Mouse (Mus musculus): ENCODE measurements around the gene Zfp326.

Gene Zfp326

GRCm38 (mm10) chr5:105876068-105876924 lies at the start of gene Zfp326:
Zfp326 (plus strand) TSS chr5:105876565.
- in situ Hi-C loops (cut with MboI; ENCODE audit: unreplicated experiment in 2 of 2): loop anchor here in 1 of 2 experiments (25.0 kb wide), 1 partner anchor 1814 kb away; no protein-coding TSS in a partner anchor

GRCm38 (mm10) chr5:105826916-105827510 lies 49.4 kb upstream of the Zfp326 start:
- in situ Hi-C loops (cut with MboI; ENCODE audit: unreplicated experiment in 2 of 2): no loop called here

GRCm38 (mm10) chr5:105828050-105828449 lies 48.3 kb upstream of the Zfp326 start:
- in situ Hi-C loops (cut with MboI; ENCODE audit: unreplicated experiment in 2 of 2): no loop called here

- in situ Hi-C loops (cut with MboI; ENCODE audit: unreplicated experiment in 2 of 2): no loop called here
Observed at GRCm38 (mm10) chr5:105829008-105829586, 47.3 kb upstream of the Zfp326 start.

- in situ Hi-C loops (cut with MboI; ENCODE audit: unreplicated experiment in 2 of 2): no loop called here
Observed at GRCm38 (mm10) chr5:105832140-105832539, 44.2 kb upstream of the Zfp326 start.

GRCm38 (mm10) chr5:105833923-105834322 lies 42.4 kb upstream of the Zfp326 start:
- in situ Hi-C loops (cut with MboI; ENCODE audit: unreplicated experiment in 2 of 2): no loop called here

GRCm38 (mm10) chr5:105836006-105836405 lies 40.4 kb upstream of the Zfp326 start:
- in situ Hi-C loops (cut with MboI; ENCODE audit: unreplicated experiment in 2 of 2): no loop called here

GRCm38 (mm10) chr5:105839740-105840310 lies 36.5 kb upstream of the Zfp326 start:
- in situ Hi-C loops (cut with MboI; ENCODE audit: unreplicated experiment in 2 of 2): no loop called here

- in situ Hi-C loops (cut with MboI; ENCODE audit: unreplicated experiment in 2 of 2): no loop called here
Observed at GRCm38 (mm10) chr5:105844044-105844753, 32.2 kb upstream of the Zfp326 start.

GRCm38 (mm10) chr5:105845041-105845440 lies 31.3 kb upstream of the Zfp326 start:
- in situ Hi-C loops (cut with MboI; ENCODE audit: unreplicated experiment in 2 of 2): no loop called here

- in situ Hi-C loops (cut with MboI; ENCODE audit: unreplicated experiment in 2 of 2): no loop called here
Observed at GRCm38 (mm10) chr5:105847726-105848125, 28.6 kb upstream of the Zfp326 start.

GRCm38 (mm10) chr5:105849222-105849621 lies 27.1 kb upstream of the Zfp326 start:
- in situ Hi-C loops (cut with MboI; ENCODE audit: unreplicated experiment in 2 of 2): no loop called here

GRCm38 (mm10) chr5:105849643-105850042 lies 26.7 kb upstream of the Zfp326 start:
- in situ Hi-C loops (cut with MboI; ENCODE audit: unreplicated experiment in 2 of 2): loop anchor here in 1 of 2 experiments (25.0 kb wide), 1 partner anchor 862 kb away; the partner anchor contains the start of gene Abcg3

- in situ Hi-C loops (cut with MboI; ENCODE audit: unreplicated experiment in 2 of 2): loop anchor here in 1 of 2 experiments (25.0 kb wide), 1 partner anchor 866 kb away; the partner anchor contains the start of gene Abcg3
Observed at GRCm38 (mm10) chr5:105853271-105853670, 23.1 kb upstream of the Zfp326 start.

GRCm38 (mm10) chr5:105857486-105857885 lies 18.9 kb upstream of the Zfp326 start:
- in situ Hi-C loops (cut with MboI; ENCODE audit: unreplicated experiment in 2 of 2): loop anchor here in 1 of 2 experiments (25.0 kb wide), 1 partner anchor 870 kb away; the partner anchor contains the start of gene Abcg3

GRCm38 (mm10) chr5:105858754-105859694 lies 17.3 kb upstream of the Zfp326 start:
- in situ Hi-C loops (cut with MboI; ENCODE audit: unreplicated experiment in 2 of 2): loop anchor here in 1 of 2 experiments (25.0 kb wide), 1 partner anchor 872 kb away; the partner anchor contains the start of gene Abcg3

GRCm38 (mm10) chr5:105859716-105860460 lies 16.5 kb upstream of the Zfp326 start:
- in situ Hi-C loops (cut with MboI; ENCODE audit: unreplicated experiment in 2 of 2): loop anchor here (10.0 to 25.0 kb wide), 2 partner anchors 873 to 875 kb away; partner anchors contain the start of gene Abcg3 (in 2 of the 2)

GRCm38 (mm10) chr5:105860461-105860835 lies 15.9 kb upstream of the Zfp326 start:
- in situ Hi-C loops (cut with MboI; ENCODE audit: unreplicated experiment in 2 of 2): loop anchor here (10.0 to 25.0 kb wide), 2 partner anchors 873 to 876 kb away; partner anchors contain the start of gene Abcg3 (in 2 of the 2)
